Mouse (Mus musculus) thymus, adult 2 months (tissue): ENCODE measurements around the gene Tuft1. TPM values are rescaled to one million over a fixed set of nuclear protein-coding genes. Genes with fewer than 3 reads are reported as not detected.
"Not testable (repeated sequence)": the region's sequence is repeated elsewhere in the genome, so short reads cannot be mapped to it uniquely, and the experiment has no call there.

Experiments
- DNase-seq: peaks from one replicate; pipeline ENCODE4 v3.0.0; 2021
- H3K27ac ChIP-seq: fragments of 200-500 bp; 2 replicates; pipeline ENCODE4 v1.5.1; 2012; ENCODE audit warnings: low read length, control low read depth; ENCODE audit not compliant: control insufficient read depth, insufficient read depth
- H3K27me3 ChIP-seq: fragments of 200-500 bp; 2 replicates; pipeline ENCODE4 v1.6.1; 2012; ENCODE audit warnings: mild to moderate bottlenecking, low read length, moderate library complexity, mixed read lengths; ENCODE audit not compliant: control insufficient read depth, insufficient read depth
- H3K36me3 ChIP-seq: fragments of 200-500 bp; 2 replicates; pipeline ENCODE4 v1.6.1; 2012; ENCODE audit warnings: mild to moderate bottlenecking, low read length, moderate library complexity; ENCODE audit not compliant: control insufficient read depth, insufficient read depth
- H3K4me1 ChIP-seq: fragments of 200-500 bp; replicated peaks from 2 replicates; pipeline ENCODE4 v1.6.1; 2012; ENCODE audit warnings: low read length; ENCODE audit not compliant: control insufficient read depth, insufficient read depth
- H3K4me3 ChIP-seq: fragments of 200-500 bp; 2 replicates; pipeline ENCODE4 v1.5.1; 2012; ENCODE audit warnings: mild to moderate bottlenecking, low read length, control low read depth, moderate library complexity; ENCODE audit not compliant: control insufficient read depth, insufficient read depth
- CTCF ChIP-seq: fragments of 200-500 bp; IDR thresholded peaks from 2 replicates; pipeline ENCODE4 v1.5.1; 2012; ENCODE audit warnings: mild to moderate bottlenecking, control low read depth, low read length, moderate library complexity, borderline replicate concordance; ENCODE audit not compliant: control insufficient read depth, poor library complexity, insufficient read depth; ENCODE audit errors: extremely low read depth
- POLR2A ChIP-seq: fragments of 200-500 bp; IDR thresholded peaks from 2 replicates; pipeline ENCODE4 v1.6.1; 2012; ENCODE audit warnings: mild to moderate bottlenecking, low read length, control low read depth, moderate library complexity; ENCODE audit not compliant: control insufficient read depth, poor library complexity, insufficient read depth; ENCODE audit errors: extremely low read depth
- WGBS: fragments of 180-500 bp; shearing (Covaris S2); methylation state at CpG from one replicate; pipeline ENCODE4 v1.1.7; 2018; 5-methylcytosine and 5-hydroxymethylcytosine counted together
- polyA plus RNA-seq: library from polyadenylated mRNA; depleted of rRNA; stranded (reverse); fragments of >200 nt; gene quantifications from 2 replicates; pipeline ENCODE4 v1.2.3, GENCODE M21; 2012; rRNA removed

The Tuft1 gene
- 6.4 and 10.1 TPM in 2 replicates for polyA plus RNA-seq

- not testable (repeated sequence) for H3K4me1 ChIP-seq, H3K27ac ChIP-seq, H3K36me3 ChIP-seq, H3K27me3 ChIP-seq
- peak within 1 kb of the TSS; percentile 54 for H3K4me3 ChIP-seq
- under 1% methylated on average over 23 of the region's 33 CpGs for WGBS
- DNase-seq: peak; percentile 87
These were observed at the start of gene Tuft1 for GRCm38 (mm10) chr3:94658740-94659095. Gene Tuft1 (minus strand): TSS chr3:94658872.

GRCm38 (mm10) chr3:94703364-94703763 lies 44.7 kb upstream of the Tuft1 start:
- WGBS: 12% methylated on average over 3 of the region's 3 CpGs
- H3K27me3 ChIP-seq: not testable (repeated sequence)
- peak; percentile 18 for DNase-seq

DNA sequence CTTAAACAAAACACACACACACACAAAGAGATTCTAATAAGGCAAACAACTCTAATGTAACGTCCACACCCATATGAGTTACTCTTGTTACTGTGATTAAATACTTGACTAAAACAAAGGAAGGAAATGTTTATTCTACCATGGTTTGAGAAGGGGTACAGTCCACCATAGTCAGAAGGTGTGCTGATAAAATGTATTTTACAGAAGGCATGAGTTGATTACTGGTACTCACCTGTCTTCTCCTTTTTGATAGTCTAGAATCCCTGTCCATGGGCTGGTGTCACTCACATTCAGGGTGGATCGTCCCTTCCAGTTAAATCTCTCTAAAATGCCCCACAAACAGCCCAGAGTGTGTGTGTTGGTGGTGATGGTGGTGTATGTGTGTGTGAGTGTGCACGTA lies 44.2 kb upstream of the Tuft1 start:
- Histone ChIP-seq H3K36me3 (no peaks in the 10 kb centered on the region), H3K4me3 (no peak overlapping the region), H3K4me1 (no peaks in the 10 kb centered on the region), H3K27ac (no peak overlapping the region), H3K27me3 (no peaks in the 10 kb centered on the region)
- DNase-seq: no peak
- TF ChIP-seq POLR2A: no peak
- WGBS: 88% methylated on average over 3 of the region's 3 CpGs

More at GRCm38 (mm10) chr3:94703364-94703763, 44.7 kb upstream of the Tuft1 start:
- not testable (repeated sequence) for H3K27ac ChIP-seq, H3K4me3 ChIP-seq, H3K4me1 ChIP-seq, H3K36me3 ChIP-seq

DNA sequence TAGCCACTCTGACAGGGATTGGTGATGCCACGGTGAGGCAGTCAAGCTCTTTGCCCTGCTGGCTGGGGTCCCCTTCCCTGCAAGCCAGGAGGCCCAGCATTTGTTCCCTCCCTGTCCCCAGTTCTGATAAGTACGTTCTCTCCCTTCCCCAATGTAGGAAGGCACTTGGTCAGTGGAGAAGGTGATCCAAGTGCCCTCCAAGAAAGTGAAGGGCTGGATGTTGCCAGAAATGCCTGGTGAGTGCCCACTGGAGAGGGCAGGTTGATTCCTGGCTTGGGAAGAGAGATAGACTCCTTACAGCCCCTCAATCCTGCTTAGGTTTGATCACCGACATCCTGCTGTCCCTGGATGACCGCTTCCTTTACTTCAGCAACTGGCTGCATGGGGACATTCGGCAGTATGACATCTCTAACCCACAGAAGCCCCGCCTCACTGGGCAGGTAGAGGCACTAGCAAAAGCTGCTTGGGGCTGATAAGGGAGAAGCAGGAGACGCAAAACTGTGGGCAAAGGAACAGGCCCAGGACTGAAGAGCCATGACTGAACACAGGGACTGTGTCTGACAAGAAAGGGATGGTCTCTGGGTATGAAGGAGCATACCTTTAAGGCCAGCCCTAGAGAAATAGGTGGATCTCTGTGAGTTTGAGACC lies 43.6 kb upstream of the Tuft1 start:
- H3K4me1 ChIP-seq, H3K27me3 ChIP-seq, H3K36me3 ChIP-seq, H3K4me3 ChIP-seq, H3K27ac ChIP-seq, DNase-seq: not testable (repeated sequence)
- WGBS: 89% methylated on average over 7 of the region's 7 CpGs

DNA sequence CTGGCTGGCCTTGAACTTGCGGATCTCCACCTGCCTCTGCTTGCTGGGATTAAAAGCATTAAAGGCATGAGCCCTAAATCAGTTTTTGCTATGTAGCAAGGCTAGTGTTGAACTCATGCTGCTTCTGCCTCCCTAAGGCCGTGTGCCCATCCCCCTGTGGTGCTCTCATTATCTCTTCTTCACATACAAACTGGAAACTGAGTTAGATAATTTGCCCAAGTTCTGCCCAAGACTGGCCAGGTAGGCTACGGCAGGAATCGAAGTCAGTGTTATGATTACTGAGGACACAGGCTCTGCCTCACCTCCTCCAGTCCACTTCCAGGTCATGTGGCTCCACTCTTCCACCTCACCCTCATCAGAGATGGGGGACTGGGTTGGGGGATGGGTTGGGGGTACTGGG lies 37.6 kb upstream of the Tuft1 start:
- H3K27ac ChIP-seq, H3K4me3 ChIP-seq, H3K4me1 ChIP-seq, H3K36me3 ChIP-seq, DNase-seq, H3K27me3 ChIP-seq: not testable (repeated sequence)
- WGBS: 97% methylated on average over 4 of the region's 4 CpGs

GRCm38 (mm10) chr3:94695591-94695990 lies 36.9 kb upstream of the Tuft1 start:
- 89% methylated on average over 6 of the region's 6 CpGs for WGBS
- not testable (repeated sequence) for H3K36me3 ChIP-seq, H3K27ac ChIP-seq, H3K4me1 ChIP-seq, H3K4me3 ChIP-seq, DNase-seq, H3K27me3 ChIP-seq

- not testable (repeated sequence) for H3K4me3 ChIP-seq, H3K27ac ChIP-seq, H3K27me3 ChIP-seq, DNase-seq, H3K36me3 ChIP-seq, H3K4me1 ChIP-seq
- 51% methylated on average over 6 of the region's 8 CpGs for WGBS
These were observed 35.2 kb upstream of the Tuft1 start for GRCm38 (mm10) chr3:94693874-94694273.

DNA sequence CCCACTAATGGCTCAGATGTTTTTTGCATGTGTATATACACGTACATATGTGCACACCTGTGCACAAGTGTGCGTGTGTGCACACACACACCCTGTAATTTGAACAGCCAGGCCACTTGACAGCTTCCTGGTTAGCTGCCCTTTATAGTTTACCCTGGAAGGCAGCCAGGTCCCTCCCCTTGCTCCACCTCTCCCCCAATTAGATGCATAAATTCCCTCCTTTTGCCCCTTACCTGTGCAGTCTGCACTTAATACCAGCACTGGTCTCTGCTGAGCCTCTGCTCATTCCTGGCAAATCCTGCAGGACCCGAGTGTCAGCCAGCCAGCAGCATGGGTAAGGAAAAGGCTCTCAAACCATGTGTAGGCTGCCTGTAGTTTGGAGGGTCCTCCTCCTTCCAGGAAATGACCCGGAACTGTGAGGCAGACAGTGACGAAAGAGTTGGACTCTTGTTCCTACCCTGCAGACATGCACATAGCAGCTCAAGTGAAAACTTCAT lies 34.7 kb upstream of the Tuft1 start, which contains the start of gene Selenbp2:
Gene Selenbp2, plus strand, starts transcription at position 228 of the 497 bp plus-strand sequence.
- no peaks in the 10 kb centered on the region for H3K36me3 ChIP-seq
- no peak for DNase-seq
- TF ChIP-seq POLR2A (no peak), CTCF (no peak)
- H3K4me3 ChIP-seq: no peak within 1 kb of the TSS
- no peaks in the 10 kb centered on the region for H3K4me1 ChIP-seq
- WGBS: 57% methylated on average over 5 of the region's 5 CpGs
- no peaks in the 10 kb centered on the region for H3K27me3 ChIP-seq
- no peak within 1 kb of the TSS for H3K27ac ChIP-seq

- not testable (repeated sequence) for H3K27ac ChIP-seq, H3K27me3 ChIP-seq, DNase-seq, H3K4me1 ChIP-seq, H3K4me3 ChIP-seq, H3K36me3 ChIP-seq
- 96% methylated on average over 4 of the region's 4 CpGs for WGBS
These were observed 33.0 kb upstream of the Tuft1 start for GRCm38 (mm10) chr3:94691694-94692093.
